Mouse (Mus musculus) cortical plate, adult 2 months (tissue): ENCODE data around the gene Alpk1.

Source experiments
- CTCF ChIP-seq: fragments of 200-500 bp; IDR thresholded peaks from 2 replicates; pipeline ENCODE4 v1.5.1; 2011; ENCODE audit warnings: mild to moderate bottlenecking, control low read depth, low read length; ENCODE audit not compliant: insufficient read depth; ENCODE audit errors: extremely low read depth
- POLR2A ChIP-seq: fragments of 200-500 bp; IDR thresholded peaks from 2 replicates; pipeline ENCODE4 v1.6.1; 2011; ENCODE audit warnings: mild to moderate bottlenecking, low read length, control low read depth; ENCODE audit not compliant: insufficient read depth; ENCODE audit errors: extremely low read depth

DNA sequence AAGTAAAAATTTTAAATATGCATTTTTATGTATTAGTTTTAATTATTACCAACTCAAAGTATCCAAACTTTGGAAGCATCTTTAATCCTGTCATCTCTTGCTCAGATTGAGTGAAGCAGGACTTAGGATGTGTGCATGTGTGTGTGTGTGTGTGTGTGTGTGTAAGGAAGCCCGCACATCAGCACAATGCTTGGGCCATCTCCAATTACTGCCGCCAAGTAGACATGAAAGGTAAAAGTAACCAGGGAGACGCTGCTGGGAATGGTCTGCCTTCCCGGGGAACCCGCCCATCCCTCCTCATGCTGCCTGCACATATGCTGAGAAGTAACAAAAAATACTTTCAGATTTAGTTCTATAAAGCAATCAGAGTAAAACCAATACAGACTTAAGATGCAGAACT is 27.5 kb upstream of the Alpk1 start:
- TF ChIP-seq POLR2A (no peak), CTCF (no peak)
